Mouse (Mus musculus): ENCODE results near the gene Lad1.

Gene Lad1

DNA sequence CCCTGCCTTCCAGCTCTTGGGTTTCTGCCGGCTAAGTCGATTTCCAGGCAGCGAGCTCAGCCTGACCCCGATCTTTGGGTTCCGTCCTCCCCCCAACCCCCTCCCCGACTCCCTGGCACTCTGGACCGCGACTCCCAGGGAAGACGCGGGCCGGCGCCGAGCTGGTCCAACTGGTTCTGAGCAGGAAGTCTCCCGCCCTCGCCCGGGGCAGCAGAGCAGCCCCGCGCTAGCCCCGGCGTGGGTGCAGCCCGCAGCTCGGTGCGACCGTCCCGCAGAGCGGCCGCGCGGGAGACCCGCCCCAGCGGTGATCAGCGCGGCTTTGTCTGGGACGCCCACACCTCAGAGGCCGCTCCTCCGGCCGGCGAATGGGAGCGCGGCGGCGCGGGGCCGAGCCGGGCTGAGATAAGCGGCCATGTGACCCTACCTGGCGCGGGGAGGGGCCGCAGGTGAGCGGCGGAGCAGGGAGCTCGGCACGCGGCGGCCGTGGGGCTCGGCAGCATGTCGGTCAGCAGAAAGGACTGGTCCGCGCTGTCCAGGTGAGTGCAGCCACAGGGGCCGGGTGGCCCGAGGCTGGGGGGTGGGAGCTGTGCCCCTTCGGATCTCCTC is at the start of gene Lad1:
Lad1 (plus strand) TSS at position 118 of the 606 bp plus-strand sequence.
- no peak for DNase-seq (ENCODE audit: low read depth, low spot score)

DNA sequence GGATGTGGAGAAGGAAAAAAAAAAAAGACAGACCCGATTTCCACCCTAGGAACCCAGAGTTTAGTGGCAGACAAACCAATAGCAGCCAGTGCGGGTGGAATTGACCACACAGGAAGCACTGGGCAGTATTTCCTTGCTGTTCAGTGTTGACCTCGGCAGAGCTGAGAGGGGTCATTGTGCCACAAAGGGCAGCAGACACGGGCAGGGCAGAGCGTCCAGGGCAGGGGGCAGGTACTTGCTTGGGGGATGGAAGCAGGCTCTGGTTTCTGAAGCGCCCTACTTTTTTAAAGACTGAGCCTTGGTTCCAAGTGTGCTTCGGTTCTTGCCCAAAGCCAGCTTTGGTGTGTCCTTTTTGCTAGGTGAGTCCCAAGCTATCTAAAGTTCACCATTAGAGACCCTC is 48.2 kb upstream of the Lad1 start:
- DNase-seq (ENCODE audit: low read depth, low spot score), result no peak

DNA sequence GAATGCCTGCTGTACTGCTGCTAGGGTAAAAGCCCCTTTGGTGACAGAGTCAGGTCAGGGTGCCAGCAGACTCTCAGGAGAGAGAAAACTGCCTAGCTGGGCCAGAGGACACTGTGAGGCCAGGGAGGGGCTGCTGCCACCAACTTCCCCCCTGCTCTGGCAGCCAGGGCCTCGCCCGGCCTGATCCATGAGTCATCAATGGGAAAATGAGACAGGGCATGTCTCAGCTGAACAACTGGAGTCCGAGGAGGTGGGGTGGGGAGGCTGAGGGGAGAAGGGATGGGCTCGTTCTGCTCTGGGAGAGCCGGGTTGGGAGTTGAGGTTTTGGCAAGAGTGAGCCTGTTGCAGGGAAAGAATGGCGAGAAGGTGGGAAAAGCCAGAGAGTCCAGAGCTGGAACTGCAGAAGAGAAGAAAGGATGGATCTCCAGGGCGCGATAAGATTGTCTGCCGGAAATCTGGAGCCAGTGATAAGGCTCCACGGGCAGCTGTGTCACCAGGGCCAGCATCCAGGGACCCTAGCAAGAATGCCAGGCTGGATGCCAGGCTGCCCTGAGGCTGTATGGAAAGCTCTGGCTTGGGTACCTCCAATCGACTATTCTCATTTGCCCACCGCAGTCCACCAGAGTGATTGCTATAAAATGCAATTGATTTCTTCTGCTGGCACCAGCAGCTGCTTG is 47.4 kb upstream of the Lad1 start:
- no peak for DNase-seq (ENCODE audit: low read depth, low spot score)

DNA sequence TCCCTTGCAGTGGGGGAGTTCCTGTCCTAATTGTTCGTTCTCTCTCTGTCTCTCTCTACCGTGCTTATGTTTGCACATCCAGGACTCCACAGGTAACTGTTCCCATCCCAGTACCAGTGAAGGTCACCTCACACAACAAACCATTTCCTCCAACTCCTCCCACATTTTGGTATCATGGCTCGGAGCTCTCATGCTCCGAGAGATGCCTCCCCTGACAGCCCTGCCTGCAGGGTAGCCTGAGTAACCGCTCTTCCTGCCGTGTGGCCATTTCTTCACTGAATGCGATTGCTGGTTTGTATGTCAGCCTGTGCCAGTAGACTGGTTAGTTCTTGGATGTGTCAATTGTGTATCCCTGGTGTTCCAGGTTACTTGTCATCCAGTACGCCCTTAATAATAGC is 46.8 kb upstream of the Lad1 start:
- DNase-seq (ENCODE audit: low read depth, low spot score), result no peak

DNA sequence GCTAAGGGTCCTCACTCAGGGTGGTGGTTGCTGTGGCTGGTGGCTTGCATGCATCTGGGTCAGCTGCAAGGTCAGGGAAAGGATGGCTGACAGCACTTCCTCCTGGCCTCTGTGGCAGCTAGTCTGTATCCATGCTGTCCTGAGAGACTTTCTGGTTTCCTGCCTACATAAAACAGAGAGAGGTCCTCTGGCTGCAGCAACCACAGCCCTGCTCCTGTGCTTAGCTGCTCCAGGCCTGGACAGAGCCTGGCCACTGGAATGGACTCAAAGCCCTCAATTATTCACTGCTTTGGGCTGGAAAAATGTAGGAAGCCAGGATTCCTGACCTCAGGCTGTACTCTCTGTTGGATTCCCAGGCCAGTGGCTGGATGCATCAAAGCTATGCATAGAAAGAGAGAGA is 41.8 kb upstream of the Lad1 start:
- no peak for DNase-seq (ENCODE audit: low read depth, low spot score)

DNA sequence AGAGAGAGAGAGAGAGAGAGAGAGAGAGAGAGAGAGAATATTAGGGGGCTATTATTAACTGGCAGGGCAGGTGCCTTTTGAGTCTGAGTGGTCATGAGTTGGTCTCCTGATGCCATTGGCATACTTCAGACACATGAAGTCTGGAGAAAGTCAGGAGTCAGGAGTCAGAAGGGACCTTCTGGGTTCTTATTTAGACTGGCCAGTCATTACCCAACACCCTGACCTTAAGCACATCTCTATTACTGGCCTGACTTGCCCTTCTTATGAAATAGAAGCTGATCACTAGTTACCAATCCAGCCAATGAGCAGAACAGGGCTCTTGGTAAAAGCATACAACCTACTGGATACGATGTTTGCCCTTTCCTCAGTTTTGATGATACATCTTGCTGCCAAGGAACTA is 41.4 kb upstream of the Lad1 start:
- no peak for DNase-seq (ENCODE audit: low read depth, low spot score)

DNA sequence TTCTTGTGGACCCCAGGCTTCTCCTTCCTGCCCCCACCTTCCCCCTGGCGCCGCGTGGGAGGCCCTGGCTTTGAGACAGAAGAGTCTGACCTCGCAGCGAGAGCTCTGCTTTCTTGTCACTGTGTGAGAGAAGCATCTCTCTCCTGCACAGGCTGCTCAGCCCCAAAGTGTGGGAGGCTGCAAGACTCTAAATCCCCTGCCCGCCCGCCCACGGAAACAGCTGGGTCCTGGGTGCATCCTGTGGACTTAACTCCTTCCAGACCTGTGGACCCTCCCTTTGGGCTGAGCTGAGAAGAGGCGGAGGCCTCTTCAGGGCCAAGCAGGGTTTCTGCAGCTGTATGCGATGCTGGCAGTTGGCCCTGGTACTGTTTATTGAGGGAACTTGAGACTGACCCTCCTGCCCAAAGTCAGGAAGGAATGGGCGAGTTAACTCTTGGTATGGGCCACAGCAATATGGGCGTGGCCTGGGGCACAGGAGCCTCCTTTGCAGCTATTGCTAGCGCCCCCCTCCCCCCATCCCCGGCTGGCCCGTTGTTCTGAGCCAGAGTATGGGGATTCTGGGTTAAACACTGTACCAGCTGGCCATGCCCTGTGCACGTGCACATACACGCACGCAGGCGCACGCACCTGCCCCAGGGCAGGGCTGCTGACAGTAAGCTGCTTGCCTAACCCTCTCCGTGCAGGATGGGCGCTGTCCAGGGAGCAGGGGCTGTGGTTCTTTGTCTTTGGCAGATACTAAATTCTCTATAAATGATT is 39.4 kb upstream of the Lad1 start, which contains the start of gene Tnni1:
Tnni1 (plus strand) TSS at position 655 of the 756 bp plus-strand sequence.
- DNase-seq (ENCODE audit: low read depth, low spot score), result no peak

DNA sequence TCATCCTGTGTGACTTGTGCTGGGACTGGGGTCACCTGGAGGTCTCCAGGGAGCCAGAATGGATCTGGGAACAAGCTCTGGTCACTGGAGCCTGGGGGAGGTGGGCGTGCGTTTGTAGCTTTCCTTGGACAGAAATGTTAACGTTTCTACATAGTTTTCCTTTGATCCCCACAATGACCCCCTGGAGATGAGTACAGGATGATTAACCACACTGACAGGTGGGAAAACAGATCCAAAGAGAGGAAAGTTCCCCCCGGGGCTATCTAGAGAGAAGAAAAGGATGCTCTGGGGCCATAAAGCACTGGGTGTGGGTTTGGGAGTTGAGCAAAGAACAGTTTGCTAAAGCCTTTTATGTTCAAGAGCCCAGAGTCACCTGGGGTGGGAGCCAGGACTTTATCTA is 37.7 kb upstream of the Lad1 start:
- DNase-seq (ENCODE audit: low read depth, low spot score), result peak; percentile 83

DNA sequence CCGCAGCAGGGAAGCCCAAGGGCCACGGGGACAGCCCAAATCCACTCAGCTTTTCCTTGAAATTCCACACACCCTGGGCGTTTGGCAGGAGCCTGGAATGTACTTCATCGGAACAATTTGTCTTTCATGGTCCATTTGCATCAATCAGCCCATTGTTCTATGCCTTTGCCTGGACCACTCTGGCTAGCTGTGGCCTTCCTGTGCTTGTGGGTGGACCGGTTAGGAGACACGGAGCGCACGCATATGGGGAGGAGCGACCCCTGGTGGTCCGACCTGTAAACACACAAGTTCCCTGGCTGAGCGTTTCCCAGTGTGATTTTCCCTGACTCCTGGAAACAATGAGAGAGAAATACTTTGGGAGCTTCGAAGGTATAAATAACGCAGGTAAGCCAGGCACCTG is 37.2 kb upstream of the Lad1 start:
- peak; percentile 78 for DNase-seq (ENCODE audit: low read depth, low spot score)

DNA sequence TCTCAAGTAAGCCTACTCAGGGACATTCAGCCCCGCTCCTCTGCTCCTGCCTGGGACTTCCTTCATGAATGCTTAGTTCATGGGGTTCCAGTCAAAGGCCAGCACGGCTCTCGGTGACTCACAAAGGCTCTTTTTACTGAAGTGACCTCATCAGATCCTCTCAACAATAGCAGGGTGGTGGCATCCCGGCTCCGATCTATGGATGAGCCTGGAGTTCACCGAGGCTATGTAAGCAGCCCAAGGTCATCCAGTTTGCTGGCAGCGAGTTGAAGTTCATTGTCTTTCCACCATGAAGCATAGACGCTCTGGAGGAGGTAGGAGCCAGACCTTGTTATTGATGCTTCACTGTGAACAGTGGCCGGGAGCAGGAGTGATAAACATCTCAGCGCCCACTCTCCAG is 35.6 kb upstream of the Lad1 start:
- no peak for DNase-seq (ENCODE audit: low read depth, low spot score)

DNA sequence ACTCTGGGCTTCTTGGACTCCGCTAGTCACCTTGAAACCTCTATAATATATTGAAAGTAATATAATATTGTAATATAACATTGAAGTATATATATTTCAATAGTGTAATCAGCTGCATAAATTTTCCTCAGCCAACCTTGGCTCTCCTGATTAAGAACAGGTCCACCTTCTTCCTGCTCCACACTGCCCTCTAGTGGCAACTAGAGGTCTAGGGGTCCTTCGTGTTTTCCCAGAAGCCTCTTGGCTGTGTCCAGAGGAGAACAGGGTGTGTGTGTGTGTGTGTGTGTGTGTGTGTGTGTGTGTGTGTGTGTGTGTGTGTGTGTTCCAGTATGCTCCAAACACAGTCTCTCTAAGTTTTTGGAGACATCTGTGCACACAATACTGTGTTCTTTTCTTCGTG is 30.6 kb upstream of the Lad1 start:
- peak; percentile 94 for DNase-seq (ENCODE audit: low read depth, low spot score)

DNA sequence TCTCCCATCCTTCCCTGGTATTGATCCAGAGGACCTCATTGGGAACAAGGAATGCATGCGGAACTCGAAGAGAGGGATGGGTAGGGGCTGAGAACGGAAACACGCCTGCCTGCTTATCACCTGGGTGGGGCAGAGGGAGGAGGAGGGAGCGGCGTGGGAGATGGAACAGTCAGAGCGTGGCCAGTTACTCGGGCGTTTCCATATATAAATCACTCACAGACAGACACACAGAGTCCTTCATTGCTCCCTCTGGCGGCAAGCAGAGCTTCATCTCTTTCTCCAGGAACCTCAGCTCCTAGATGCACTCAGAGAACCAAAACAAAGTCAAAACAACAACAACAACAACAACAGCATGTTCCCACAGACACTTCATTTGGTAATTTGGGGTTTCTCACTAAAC is 29.7 kb upstream of the Lad1 start:
- DNase-seq (ENCODE audit: low read depth, low spot score), result peak; percentile 79

DNA sequence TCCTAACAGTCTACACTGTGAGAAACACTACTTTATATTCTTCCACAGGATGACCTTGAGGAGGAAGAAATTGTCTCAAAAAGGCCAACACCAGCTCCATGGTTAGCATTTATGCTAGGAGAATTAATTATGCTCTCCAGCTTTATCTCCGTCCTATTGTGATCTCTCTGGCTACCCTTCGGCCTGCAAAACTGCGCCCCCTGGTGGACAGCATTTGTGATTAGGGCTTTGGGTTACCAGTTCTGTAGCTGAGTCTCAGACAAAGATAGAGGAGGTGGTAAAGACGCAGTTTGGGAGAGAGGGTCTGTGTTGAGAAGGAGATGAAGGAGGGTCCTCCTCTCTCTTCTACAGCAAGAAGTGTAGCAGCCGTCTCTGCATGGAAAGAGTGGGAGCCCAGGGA is 28.6 kb upstream of the Lad1 start:
- DNase-seq (ENCODE audit: low read depth, low spot score), result peak; percentile 84

DNA sequence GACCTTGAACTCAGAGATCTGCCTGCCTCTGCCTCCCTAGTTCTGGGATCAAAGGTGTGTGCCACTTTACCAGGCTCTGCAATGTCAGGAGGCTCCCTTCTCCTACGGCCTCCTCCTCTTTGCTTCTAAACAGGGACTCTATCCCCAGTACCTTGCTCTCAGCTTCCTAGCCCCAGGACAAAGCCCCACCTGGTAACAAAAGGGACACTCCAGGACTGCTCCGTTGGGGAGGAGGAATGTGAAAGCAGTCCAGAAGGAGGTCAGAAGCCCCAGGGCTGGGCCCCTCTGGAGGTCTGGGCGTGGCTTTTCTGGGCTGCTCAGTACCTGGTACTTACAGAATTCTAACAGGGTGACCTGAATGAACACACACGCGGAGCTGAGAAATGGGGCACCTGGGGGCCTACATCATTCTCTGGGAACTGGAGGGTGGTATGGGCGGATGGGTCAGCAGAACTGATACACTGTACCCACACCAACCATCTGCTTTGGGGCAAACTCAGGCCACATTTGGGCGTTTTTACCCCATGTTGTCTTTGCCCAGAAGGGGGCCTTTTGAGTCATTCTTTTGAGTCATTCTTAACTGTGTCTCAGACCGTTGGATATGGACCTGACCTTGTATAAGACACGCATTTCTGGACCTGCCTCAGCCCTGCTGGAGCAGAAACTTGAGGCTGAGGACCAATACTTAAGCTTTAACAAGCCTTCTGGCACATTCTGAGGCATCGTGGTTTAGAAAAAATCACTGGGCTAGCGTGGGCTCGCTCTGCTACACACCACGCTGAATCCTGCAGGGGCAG is 26.1 kb upstream of the Lad1 start:
- DNase-seq (ENCODE audit: low read depth, low spot score), result peak; percentile 88

DNA sequence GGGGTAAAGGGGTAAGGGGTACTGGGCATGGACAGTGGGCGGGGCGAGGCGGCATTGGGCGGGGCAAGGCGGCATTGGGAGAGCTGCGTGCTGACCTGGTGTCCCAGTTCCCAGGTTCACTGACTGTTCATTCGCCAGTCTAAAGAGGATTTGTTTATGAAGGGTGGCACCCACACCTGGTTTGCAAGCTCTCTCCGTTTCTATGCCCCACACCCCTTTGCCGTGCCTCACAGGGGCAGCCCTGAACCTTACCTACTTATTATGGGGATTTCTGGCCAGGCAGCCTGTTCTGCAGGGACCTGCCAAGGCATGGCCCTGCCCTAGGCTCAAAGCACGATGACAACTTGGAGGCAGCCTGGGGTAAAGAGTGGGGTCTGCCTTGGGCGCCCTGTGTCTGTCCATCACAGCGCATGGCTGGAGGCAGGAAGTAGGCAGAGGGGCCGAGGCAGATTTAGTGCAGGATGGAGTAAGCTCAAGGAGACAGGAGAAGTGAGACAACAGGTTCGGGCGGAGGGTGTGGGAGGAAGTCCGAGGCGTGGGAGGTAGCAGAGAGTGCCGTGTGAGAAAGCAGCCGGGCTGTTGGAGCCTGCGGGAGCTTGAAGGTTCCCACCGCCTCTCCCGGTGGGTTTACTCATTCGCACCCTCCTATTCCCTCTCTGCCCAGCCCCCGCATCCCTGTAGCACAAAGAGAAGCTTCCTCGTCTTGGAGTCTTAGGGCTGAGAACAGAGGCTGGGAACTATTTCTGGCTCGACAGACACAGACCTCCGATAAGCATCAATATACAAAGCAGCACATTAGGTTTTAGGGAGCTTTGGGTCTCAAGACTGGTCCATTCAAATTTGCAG is 24.8 kb upstream of the Lad1 start:
- DNase-seq (ENCODE audit: low read depth, low spot score), result no peak

DNA sequence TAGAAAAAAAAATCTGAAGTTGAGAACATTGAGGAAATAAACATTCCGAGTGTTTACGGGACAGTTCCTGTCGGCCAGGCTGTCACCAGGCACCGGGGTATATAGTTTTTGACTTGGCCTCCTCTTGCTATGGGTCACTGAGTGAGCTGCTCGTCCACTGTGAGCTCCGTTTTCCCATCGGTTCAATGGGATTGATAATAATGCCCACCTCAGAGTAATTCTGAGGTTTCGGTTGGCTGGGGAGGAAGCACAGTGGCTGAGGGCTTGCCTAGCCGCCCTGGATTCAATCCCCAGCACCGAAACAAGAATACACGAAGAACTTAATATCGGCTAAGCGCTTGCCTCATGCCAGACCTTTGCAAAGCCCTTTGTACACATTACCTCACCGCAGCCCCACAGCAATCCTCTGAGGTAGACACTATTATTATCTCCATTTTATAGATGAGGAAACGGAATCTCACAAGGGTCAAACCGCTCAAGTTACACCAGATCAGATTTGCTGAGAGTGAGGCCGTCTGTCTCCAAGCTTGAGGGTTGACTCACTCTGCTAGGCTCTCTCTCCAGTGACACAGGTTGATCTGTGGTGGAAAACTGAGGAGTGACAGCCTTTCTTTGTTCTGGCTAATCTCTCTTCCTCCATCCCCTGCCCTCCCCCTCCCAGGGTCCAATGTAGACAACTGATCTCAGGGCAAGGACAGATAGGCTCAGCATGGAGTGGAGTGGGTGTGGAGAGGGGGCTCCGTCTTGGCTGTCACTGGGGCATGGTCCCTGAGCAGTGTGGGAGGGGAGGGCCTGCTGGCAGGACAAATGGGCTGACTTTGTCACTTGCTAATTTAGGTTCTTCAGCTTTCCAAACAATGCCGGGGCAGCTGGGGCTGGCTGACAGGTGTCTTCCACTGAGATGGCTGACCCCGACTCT is 23.9 kb upstream of the Lad1 start:
- DNase-seq (ENCODE audit: low read depth, low spot score), result peak; percentile 38

DNA sequence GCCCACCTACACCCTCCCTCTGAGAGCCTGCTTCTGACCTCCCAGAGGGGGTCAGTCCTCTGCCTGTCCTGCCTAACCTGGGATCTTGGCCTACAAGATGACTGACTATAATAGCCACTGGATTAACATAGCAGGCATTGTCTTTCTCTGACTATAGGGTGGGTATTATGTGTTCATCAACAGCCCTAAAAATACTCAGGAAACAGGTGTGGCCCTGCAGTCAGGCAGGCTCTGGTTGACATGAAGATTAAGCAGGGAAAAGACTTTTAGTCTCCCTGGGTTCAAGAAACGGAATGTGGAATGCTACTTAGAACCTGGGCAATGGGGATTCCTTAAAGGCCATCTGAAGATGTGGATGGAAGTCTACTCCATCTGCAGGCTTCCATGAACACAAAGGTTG is 19.9 kb upstream of the Lad1 start:
- DNase-seq (ENCODE audit: low read depth, low spot score), result no peak

DNA sequence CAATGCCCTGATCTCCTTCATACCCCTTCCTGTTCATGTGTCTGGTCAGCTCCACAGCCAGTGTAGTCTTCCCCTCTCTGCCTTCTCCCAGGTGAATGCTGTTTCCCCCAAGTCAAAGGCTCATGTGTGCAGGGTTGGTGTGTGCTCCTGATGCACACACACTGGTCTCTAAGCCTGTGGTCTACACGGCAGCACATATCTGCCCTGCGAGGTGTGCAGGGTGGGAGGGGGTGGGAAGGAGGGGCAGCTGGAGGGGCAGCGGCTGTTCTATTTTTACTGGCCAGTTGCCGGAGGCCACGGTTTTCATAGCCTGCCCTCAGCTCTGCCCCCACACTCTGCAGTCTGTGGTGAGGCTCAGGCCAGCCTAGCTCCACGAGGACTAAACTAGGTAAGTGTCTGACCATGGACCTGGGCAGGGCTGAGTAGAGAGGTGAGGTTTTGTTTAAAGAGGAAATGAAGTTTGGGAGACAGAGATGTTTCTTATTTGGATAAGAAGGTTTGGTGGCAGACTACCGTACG is 19.2 kb upstream of the Lad1 start:
- no peak for DNase-seq (ENCODE audit: low read depth, low spot score)

DNA sequence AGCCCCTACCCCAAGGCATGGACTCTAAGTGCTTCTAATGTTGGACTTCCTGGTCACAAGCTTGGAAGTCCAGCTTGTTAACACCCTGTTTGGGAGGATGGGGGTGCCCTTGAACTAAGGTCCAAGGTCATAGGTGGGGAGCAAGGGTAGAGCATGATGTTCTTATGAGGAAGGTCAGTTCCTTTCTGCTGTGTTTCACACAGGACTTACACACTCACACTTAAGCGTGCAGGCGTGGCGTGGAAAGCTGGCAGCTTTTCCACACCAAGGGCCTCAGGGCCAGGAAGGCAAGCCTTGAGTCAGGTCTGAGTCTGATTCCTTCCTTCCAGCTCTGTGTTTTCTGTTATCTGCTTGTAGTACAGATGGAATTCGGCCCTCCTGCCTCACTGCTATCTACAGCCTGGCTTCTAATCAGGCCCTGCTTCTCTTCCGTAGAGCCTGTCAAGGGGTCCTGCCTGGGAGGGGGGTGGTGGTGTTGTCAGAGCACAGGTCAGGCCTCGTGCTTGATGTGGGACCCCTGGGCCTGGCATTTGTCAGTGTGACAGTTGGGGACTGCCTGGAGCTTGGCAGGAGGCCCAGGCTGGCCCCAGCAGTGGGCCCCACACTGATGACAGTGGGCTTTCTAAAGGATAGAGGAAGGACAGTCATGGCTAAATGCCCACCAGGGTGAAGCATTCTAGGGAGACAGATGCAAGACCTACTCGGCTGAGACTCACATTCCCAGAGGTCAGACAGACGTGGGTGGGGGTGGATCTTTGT is 18.0 kb upstream of the Lad1 start:
- DNase-seq (ENCODE audit: low read depth, low spot score), result no peak
